Mouse (Mus musculus): ENCODE measurements around the gene Cit. TPM values are rescaled to one million over a fixed set of nuclear protein-coding genes. Genes with fewer than 3 reads are reported as not detected.

Cit gene
- polyA plus RNA-seq, 1 experiment = 14.1 TPM

- H3K36me3 ChIP-seq (ENCODE audit: control insufficient read depth, insufficient read depth, low read length) = 0 out of 2 replicates have a peak, but pooled peaks cover 6% of the 10 kb centered on the region
- 98% methylated on average over 10 of the region's 10 CpGs for WGBS
- TF ChIP-seq POLR2A (IDR thresholded peaks at IDR 0.05; ENCODE audit: control insufficient read depth, extremely low read depth, insufficient read depth, low read length, poor library complexity) (no peak), CTCF (IDR thresholded peaks at IDR 0.05; ENCODE audit: borderline replicate concordance, control insufficient read depth, extremely low read depth, insufficient read depth, low read length, poor library complexity) (no peak)
- no peak overlapping the region for H3K27ac ChIP-seq (ENCODE audit: control insufficient read depth, insufficient read depth, low read length)
- H3K4me1 ChIP-seq (replicated peaks; ENCODE audit: control insufficient read depth, insufficient read depth, low read length) = no peaks in the 10 kb centered on the region
- no peak overlapping the region for H3K4me3 ChIP-seq (ENCODE audit: control insufficient read depth, insufficient read depth, low read length)
- no peaks in the 10 kb centered on the region for H3K27me3 ChIP-seq (ENCODE audit: control insufficient read depth, insufficient read depth, low read length)
- no peak for DNase-seq
These were observed 26.1 kb downstream of the Cit start for GRCm38 (mm10) chr5:115871153-115871552.

- no peak overlapping the region for H3K27ac ChIP-seq (ENCODE audit: control insufficient read depth, insufficient read depth, low read length)
- TF ChIP-seq CTCF (IDR thresholded peaks at IDR 0.05; ENCODE audit: borderline replicate concordance, control insufficient read depth, extremely low read depth, insufficient read depth, low read length, poor library complexity) = no peak
- no peak for TF ChIP-seq POLR2A (IDR thresholded peaks at IDR 0.05; ENCODE audit: control insufficient read depth, extremely low read depth, insufficient read depth, low read length, poor library complexity)
- DNase-seq = no peak
- no peaks in the 10 kb centered on the region for H3K27me3 ChIP-seq (ENCODE audit: control insufficient read depth, insufficient read depth, low read length)
- H3K36me3 ChIP-seq (ENCODE audit: control insufficient read depth, insufficient read depth, low read length) = 0 out of 2 replicates have a peak, but pooled peaks cover 6% of the 10 kb centered on the region
- no peaks in the 10 kb centered on the region for H3K4me1 ChIP-seq (replicated peaks; ENCODE audit: control insufficient read depth, insufficient read depth, low read length)
- WGBS = 99% methylated on average over 11 of the region's 11 CpGs
- H3K4me3 ChIP-seq (ENCODE audit: control insufficient read depth, insufficient read depth, low read length) = no peak overlapping the region
These were observed 27.0 kb downstream of the Cit start for GRCm38 (mm10) chr5:115872106-115872505.

- H3K27ac ChIP-seq (ENCODE audit: control insufficient read depth, insufficient read depth, low read length) = no peak overlapping the region
- no peaks in the 10 kb centered on the region for H3K4me1 ChIP-seq (replicated peaks; ENCODE audit: control insufficient read depth, insufficient read depth, low read length)
- no peak overlapping the region for H3K4me3 ChIP-seq (ENCODE audit: control insufficient read depth, insufficient read depth, low read length)
- H3K36me3 ChIP-seq (ENCODE audit: control insufficient read depth, insufficient read depth, low read length) = 0 out of 2 replicates have a peak, but pooled peaks cover 6% of the 10 kb centered on the region
- DNase-seq = no peak
- TF ChIP-seq CTCF (IDR thresholded peaks at IDR 0.05; ENCODE audit: borderline replicate concordance, control insufficient read depth, extremely low read depth, insufficient read depth, low read length, poor library complexity) (no peak), POLR2A (IDR thresholded peaks at IDR 0.05; ENCODE audit: control insufficient read depth, extremely low read depth, insufficient read depth, low read length, poor library complexity) (no peak)
- no peaks in the 10 kb centered on the region for H3K27me3 ChIP-seq (ENCODE audit: control insufficient read depth, insufficient read depth, low read length)
- 96% methylated on average over 4 of the region's 4 CpGs for WGBS
These were observed 27.9 kb downstream of the Cit start for GRCm38 (mm10) chr5:115872956-115873355.

- no peak overlapping the region for H3K4me3 ChIP-seq (ENCODE audit: control insufficient read depth, insufficient read depth, low read length)
- TF ChIP-seq POLR2A (IDR thresholded peaks at IDR 0.05; ENCODE audit: control insufficient read depth, extremely low read depth, insufficient read depth, low read length, poor library complexity) = no peak
- 0 out of 2 replicates have a peak, but pooled peaks have one; percentile 19 for TF ChIP-seq CTCF (IDR thresholded peaks at IDR 0.05; ENCODE audit: borderline replicate concordance, control insufficient read depth, extremely low read depth, insufficient read depth, low read length, poor library complexity)
- DNase-seq = no peak
- H3K27me3 ChIP-seq (ENCODE audit: control insufficient read depth, insufficient read depth, low read length) = no peaks in the 10 kb centered on the region
- H3K4me1 ChIP-seq (replicated peaks; ENCODE audit: control insufficient read depth, insufficient read depth, low read length) = no peaks in the 10 kb centered on the region
- 98% methylated on average over 6 of the region's 6 CpGs for WGBS
- H3K36me3 ChIP-seq (ENCODE audit: control insufficient read depth, insufficient read depth, low read length) = 0 out of 2 replicates have a peak, but pooled peaks cover 6% of the 10 kb centered on the region
- no peak overlapping the region for H3K27ac ChIP-seq (ENCODE audit: control insufficient read depth, insufficient read depth, low read length)
These were observed 32.3 kb downstream of the Cit start for GRCm38 (mm10) chr5:115877425-115877824.

- Histone ChIP-seq H3K27ac (ENCODE audit: control insufficient read depth, insufficient read depth, low read length) (no peak overlapping the region), H3K27me3 (ENCODE audit: control insufficient read depth, insufficient read depth, low read length) (no peaks in the 10 kb centered on the region), H3K4me3 (ENCODE audit: control insufficient read depth, insufficient read depth, low read length) (no peak overlapping the region), H3K36me3 (ENCODE audit: control insufficient read depth, insufficient read depth, low read length) (peaks cover 24% of the 10 kb centered on the region), H3K4me1 (replicated peaks; ENCODE audit: control insufficient read depth, insufficient read depth, low read length) (no peaks in the 10 kb centered on the region)
- TF ChIP-seq POLR2A (IDR thresholded peaks at IDR 0.05; ENCODE audit: control insufficient read depth, extremely low read depth, insufficient read depth, low read length, poor library complexity) (no peak), CTCF (IDR thresholded peaks at IDR 0.05; ENCODE audit: borderline replicate concordance, control insufficient read depth, extremely low read depth, insufficient read depth, low read length, poor library complexity) (no peak)
- no peak for DNase-seq
- WGBS = 93% methylated on average over 9 of the region's 9 CpGs
These were observed 37.1 kb downstream of the Cit start for GRCm38 (mm10) chr5:115882165-115882564.

GRCm38 (mm10) chr5:115884429-115884828 is 39.4 kb downstream of the Cit start:
- Histone ChIP-seq H3K4me1 (replicated peaks; ENCODE audit: control insufficient read depth, insufficient read depth, low read length) (no peaks in the 10 kb centered on the region), H3K27ac (ENCODE audit: control insufficient read depth, insufficient read depth, low read length) (no peak overlapping the region), H3K36me3 (ENCODE audit: control insufficient read depth, insufficient read depth, low read length) (peaks cover 27% of the 10 kb centered on the region), H3K27me3 (ENCODE audit: control insufficient read depth, insufficient read depth, low read length) (no peaks in the 10 kb centered on the region), H3K4me3 (ENCODE audit: control insufficient read depth, insufficient read depth, low read length) (no peak overlapping the region)
- TF ChIP-seq CTCF (IDR thresholded peaks at IDR 0.05; ENCODE audit: borderline replicate concordance, control insufficient read depth, extremely low read depth, insufficient read depth, low read length, poor library complexity) = no peak
- TF ChIP-seq POLR2A (IDR thresholded peaks at IDR 0.05; ENCODE audit: control insufficient read depth, extremely low read depth, insufficient read depth, low read length, poor library complexity) = no peak
- DNase-seq = no peak
- WGBS = 94% methylated on average over 9 of the region's 9 CpGs

- H3K4me3 ChIP-seq (ENCODE audit: control insufficient read depth, insufficient read depth, low read length) = no peak overlapping the region
- no peak for DNase-seq
- H3K4me1 ChIP-seq (replicated peaks; ENCODE audit: control insufficient read depth, insufficient read depth, low read length) = no peaks in the 10 kb centered on the region
- no peak for TF ChIP-seq POLR2A (IDR thresholded peaks at IDR 0.05; ENCODE audit: control insufficient read depth, extremely low read depth, insufficient read depth, low read length, poor library complexity)
- TF ChIP-seq CTCF (IDR thresholded peaks at IDR 0.05; ENCODE audit: borderline replicate concordance, control insufficient read depth, extremely low read depth, insufficient read depth, low read length, poor library complexity) = no peak
- WGBS = 93% methylated on average over 5 of the region's 5 CpGs
- H3K36me3 ChIP-seq (ENCODE audit: control insufficient read depth, insufficient read depth, low read length) = peaks cover 6% of the 10 kb centered on the region; the same call in 1 of the 2 replicates
- no peaks in the 10 kb centered on the region for H3K27me3 ChIP-seq (ENCODE audit: control insufficient read depth, insufficient read depth, low read length)
- no peak overlapping the region for H3K27ac ChIP-seq (ENCODE audit: control insufficient read depth, insufficient read depth, low read length)
These were observed 48.7 kb downstream of the Cit start for GRCm38 (mm10) chr5:115893772-115894171.
